In genomic region chr17:78237954-78238353, GRCm38 (mm10) we compare ENCODE assay signal across 17 mouse cellular contexts. TPM values are rescaled to one million over a fixed set of nuclear protein-coding genes. Genes with fewer than 3 reads are reported as not detected.
DNase-seq lines count a peak whose midpoint lies in the region; ATAC-seq lines count a peak whose summit lies in the region.
"Had no signal": no experiment of that assay in that cellular context is flagged by ENCODE, and none has a peak within 500 bp of the region (broad histone marks: within the 10 kb centered on the region; RNA-seq: fewer than 3 reads in every experiment).

No protein-coding gene starts in this region.

- DNase-seq in midbrain, embryonic 11.5 days (ENCODE audit: low spot score, missing footprints), result no peak
- DNase-seq in retina, postnatal 1 day, result peak; percentile 33
- DNase-seq in gastrocnemius, postnatal 36 days, result no peak
- DNase-seq in yolk sac, embryonic 10.5 days (ENCODE audit: low spot score), result no peak
- DNase-seq: adrenal gland, adult 2 months; cerebellum, adult 18-20 months; gastrocnemius, postnatal 10 days; kidney, adult 2 months; lung, postnatal 10 days; right cerebral cortex, postnatal 25 days had no signal

- ATAC-seq in midbrain, embryonic 12.5 days (ENCODE audit: low FRiP score, low read depth), result peak; percentile 62; the same call in 1 of the 2 replicates
- no peak for ATAC-seq in midbrain, embryonic 11.5 days (ENCODE audit: low FRiP score)
- ATAC-seq in forebrain, embryonic 15.5 days (replicated peaks), result peak; percentile 87
- peak; percentile 72 for ATAC-seq in hindbrain, embryonic 16.5 days

- intact Hi-C loops in gastrocnemius, postnatal 36 days (cut with DNase I), result no loop called here

- no peak overlapping the region for H3K27ac ChIP-seq in midbrain, embryonic 12.5 days (replicated peaks)
- no peak overlapping the region for H3K27ac ChIP-seq in midbrain, embryonic 11.5 days (ENCODE audit: low read depth, low read length)
- 0 out of 2 replicates have a peak overlapping the region, but pooled peaks have one; percentile 43 for H3K27ac ChIP-seq in forebrain, embryonic 15.5 days (replicated peaks)
- no peak overlapping the region for H3K27ac ChIP-seq in hindbrain, embryonic 16.5 days (ENCODE audit: low read depth, low read length)
- H3K27ac ChIP-seq: heart, embryonic 10.5 days; liver, embryonic 15.5 days had no signal

- H3K27me3 ChIP-seq in midbrain, embryonic 12.5 days, result no peaks in the 10 kb centered on the region
- H3K27me3 ChIP-seq in midbrain, embryonic 11.5 days (ENCODE audit: control insufficient read depth, insufficient read depth, low read length), result no peaks in the 10 kb centered on the region
- no peaks in the 10 kb centered on the region for H3K27me3 ChIP-seq in forebrain, embryonic 15.5 days
- H3K27me3 ChIP-seq in hindbrain, embryonic 16.5 days (replicated peaks; ENCODE audit: control insufficient read depth, insufficient read depth, low read length), result no peaks in the 10 kb centered on the region
- H3K27me3 ChIP-seq: limb, embryonic 12.5 days; liver, embryonic 15.5 days had no signal

- no peak overlapping the region for H3K4me2 ChIP-seq in midbrain, embryonic 12.5 days (replicated peaks)
- no peak overlapping the region for H3K4me2 ChIP-seq in midbrain, embryonic 11.5 days
- H3K4me2 ChIP-seq in forebrain, embryonic 15.5 days (replicated peaks), result no peak overlapping the region
- H3K4me2 ChIP-seq in hindbrain, embryonic 16.5 days (ENCODE audit: low read length), result no peak overlapping the region
- H3K4me2 ChIP-seq: limb, embryonic 12.5 days; liver, embryonic 15.5 days had no signal

- 92% methylated on average over 13 of the region's 13 CpGs for WGBS in midbrain, embryonic 12.5 days
- WGBS in midbrain, embryonic 11.5 days, result 90% methylated on average over 13 of the region's 13 CpGs
- 63% methylated on average over 13 of the region's 13 CpGs for WGBS in forebrain, embryonic 15.5 days
- WGBS in hindbrain, embryonic 16.5 days, result 69% methylated on average over 13 of the region's 13 CpGs

- peaks cover 4% of the 10 kb centered on the region; the same call in 1 of the 2 replicates for H3K36me3 ChIP-seq in midbrain, embryonic 12.5 days
- no peaks in the 10 kb centered on the region; the same call in 1 of the 2 replicates for H3K36me3 ChIP-seq in midbrain, embryonic 11.5 days (ENCODE audit: control insufficient read depth, insufficient read depth, low read length)
- no peaks in the 10 kb centered on the region for H3K36me3 ChIP-seq in forebrain, embryonic 15.5 days
- H3K36me3 ChIP-seq in hindbrain, embryonic 16.5 days (ENCODE audit: control insufficient read depth, insufficient read depth, low read length), result 0 out of 2 replicates have a peak, but pooled peaks cover 4% of the 10 kb centered on the region
- H3K36me3 ChIP-seq: liver, embryonic 15.5 days had no signal

- H3K4me3 ChIP-seq in midbrain, embryonic 12.5 days, result no peak overlapping the region
- H3K4me3 ChIP-seq in midbrain, embryonic 11.5 days (ENCODE audit: low read depth, low read length), result no peak overlapping the region
- H3K4me3 ChIP-seq in forebrain, embryonic 15.5 days, result no peak overlapping the region
- H3K4me3 ChIP-seq in hindbrain, embryonic 16.5 days (ENCODE audit: low read length), result no peak overlapping the region
- H3K4me3 ChIP-seq: heart, embryonic 10.5 days; limb, embryonic 12.5 days; liver, embryonic 15.5 days had no signal

- no peaks in the 10 kb centered on the region for H3K9me3 ChIP-seq in midbrain, embryonic 12.5 days
- no peaks in the 10 kb centered on the region for H3K9me3 ChIP-seq in midbrain, embryonic 11.5 days (ENCODE audit: control insufficient read depth, low read length)
- H3K9me3 ChIP-seq in forebrain, embryonic 15.5 days, result no peaks in the 10 kb centered on the region
- H3K9me3 ChIP-seq in hindbrain, embryonic 16.5 days (ENCODE audit: control insufficient read depth, low read length), result no peaks in the 10 kb centered on the region
- H3K9me3 ChIP-seq: heart, embryonic 10.5 days; limb, embryonic 12.5 days; liver, embryonic 15.5 days had no signal

- no peaks in the 10 kb centered on the region for H3K4me1 ChIP-seq in midbrain, embryonic 12.5 days
- H3K4me1 ChIP-seq in midbrain, embryonic 11.5 days (ENCODE audit: control insufficient read depth, insufficient read depth, low read length), result no peaks in the 10 kb centered on the region
- peaks cover 11% of the 10 kb centered on the region; the same call in 1 of the 2 replicates for H3K4me1 ChIP-seq in forebrain, embryonic 15.5 days
- H3K4me1 ChIP-seq in hindbrain, embryonic 16.5 days (ENCODE audit: control insufficient read depth, insufficient read depth, low read depth, low read length), result peaks cover 5% of the 10 kb centered on the region

- no peak overlapping the region for H3K9ac ChIP-seq in midbrain, embryonic 12.5 days (replicated peaks)
- H3K9ac ChIP-seq in midbrain, embryonic 11.5 days (ENCODE audit: low read length), result no peak overlapping the region
- H3K9ac ChIP-seq in forebrain, embryonic 15.5 days (replicated peaks), result no peak overlapping the region
- H3K9ac ChIP-seq in hindbrain, embryonic 16.5 days (ENCODE audit: low read depth, low read length), result no peak overlapping the region
- H3K9ac ChIP-seq: limb, embryonic 12.5 days; liver, embryonic 15.5 days had no signal

RNA-seq across cellular contexts. Expression of gene Crim1, which starts 37.9 kb away (rescaled TPM):
- polyA plus RNA-seq in midbrain, embryonic 12.5 days (2016; fragmentation: Nextera tagmentation; extraction: Ambion mirVana), result 6.2 and 6.3 TPM in 2 replicates
- polyA plus RNA-seq in midbrain, embryonic 11.5 days (2014; fragmentation: Nextera tagmentation; extraction: Ambion mirVana), result 4.4 and 5.1 TPM in 2 replicates
- 6.7 and 7.3 TPM in 2 replicates for polyA plus RNA-seq in forebrain, embryonic 15.5 days (2015; fragmentation: Nextera tagmentation; extraction: Ambion mirVana)
- 12.6 and 13.4 TPM in 2 replicates for polyA plus RNA-seq in hindbrain, embryonic 16.5 days (2015; fragmentation: Nextera tagmentation; extraction: Ambion mirVana)
- 10 to 100 TPM; 25.0 to 25.6 TPM for total RNA-seq in gastrocnemius, postnatal 36 days (2021)
- total RNA-seq: MEL had no signal
